Mouse (Mus musculus): Measurements from ENCODE around the gene Nap1l4.
A peak's percentile ranks its signal among the peaks of the same experiment; 100 is the strongest.

The Nap1l4 gene

DNA sequence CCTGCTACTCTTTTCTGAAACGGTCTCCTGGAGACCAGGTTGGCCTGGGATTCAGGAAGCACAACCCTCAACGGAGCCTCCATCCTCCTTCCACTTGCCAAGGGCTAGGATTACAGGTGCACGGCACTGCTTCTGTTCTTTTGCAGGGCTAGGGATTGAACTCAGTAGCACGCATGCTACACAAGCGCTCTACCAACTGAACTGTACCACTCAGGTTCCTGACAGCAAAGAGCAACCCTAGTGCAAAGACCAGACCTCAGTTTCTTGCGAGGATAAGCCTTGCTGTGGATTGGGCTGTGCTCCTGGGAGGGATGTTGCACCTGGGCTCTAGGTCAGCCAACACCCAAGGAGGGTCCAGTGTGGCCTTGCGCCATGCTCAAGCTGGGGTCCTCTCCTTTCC lies 42.6 kb downstream of the Nap1l4 start:
- H3K36me3 ChIP-seq (ENCODE audit: control insufficient read depth, insufficient read depth, low read length, poor library complexity, severe bottlenecking) = no peaks in the 10 kb centered on the region
- no peaks in the 10 kb centered on the region for H3K27me3 ChIP-seq (ENCODE audit: control insufficient read depth, insufficient read depth, low read length, poor library complexity, severe bottlenecking)
- no peak for DNase-seq (ENCODE audit: low read depth, low spot score)

DNA sequence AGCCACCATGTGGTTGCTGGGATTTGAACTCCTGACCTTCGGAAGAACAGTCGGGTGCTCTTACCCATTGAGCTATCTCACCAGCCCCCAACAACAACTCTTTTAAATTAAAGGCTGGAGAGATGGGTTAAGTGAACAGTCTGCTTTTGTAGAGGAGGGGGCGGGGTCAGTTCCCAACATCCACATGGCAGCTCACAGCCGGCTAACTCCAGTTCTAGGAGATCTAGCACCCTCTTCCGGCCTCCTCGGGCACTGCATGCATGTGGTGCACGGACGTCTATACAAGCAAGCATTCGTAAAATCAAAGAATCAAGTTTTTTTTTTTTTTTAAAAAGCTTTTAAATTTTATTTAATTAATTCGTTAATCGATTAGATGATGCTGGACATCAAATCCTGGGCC lies 43.1 kb downstream of the Nap1l4 start:
- DNase-seq (ENCODE audit: low read depth, low spot score) = peak; percentile 64
- no peaks in the 10 kb centered on the region for H3K36me3 ChIP-seq (ENCODE audit: control insufficient read depth, insufficient read depth, low read length, poor library complexity, severe bottlenecking)
- H3K27me3 ChIP-seq (ENCODE audit: control insufficient read depth, insufficient read depth, low read length, poor library complexity, severe bottlenecking) = no peaks in the 10 kb centered on the region

DNA sequence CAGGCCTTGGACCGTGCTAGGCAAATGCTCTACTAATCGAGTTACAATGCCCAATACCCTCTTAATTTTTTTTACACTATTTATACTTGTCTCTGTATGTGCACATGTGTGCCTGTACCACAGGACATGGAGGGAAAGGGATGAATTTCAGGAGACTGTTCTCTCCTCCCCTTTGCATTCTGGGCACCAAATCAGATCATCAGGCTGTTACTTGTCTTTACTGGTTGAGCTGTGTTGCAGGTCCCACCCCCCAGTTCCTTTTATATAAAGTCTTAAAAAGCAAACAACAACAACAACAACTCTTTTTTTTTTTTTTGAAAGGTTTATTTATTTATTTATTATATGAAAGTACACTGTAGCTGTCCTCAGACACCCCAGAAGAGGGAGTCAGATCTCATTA lies 43.5 kb downstream of the Nap1l4 start:
- Histone ChIP-seq H3K36me3 (ENCODE audit: control insufficient read depth, insufficient read depth, low read length, poor library complexity, severe bottlenecking) (no peaks in the 10 kb centered on the region), H3K27me3 (ENCODE audit: control insufficient read depth, insufficient read depth, low read length, poor library complexity, severe bottlenecking) (no peaks in the 10 kb centered on the region)
- no peak for DNase-seq (ENCODE audit: low read depth, low spot score)

DNA sequence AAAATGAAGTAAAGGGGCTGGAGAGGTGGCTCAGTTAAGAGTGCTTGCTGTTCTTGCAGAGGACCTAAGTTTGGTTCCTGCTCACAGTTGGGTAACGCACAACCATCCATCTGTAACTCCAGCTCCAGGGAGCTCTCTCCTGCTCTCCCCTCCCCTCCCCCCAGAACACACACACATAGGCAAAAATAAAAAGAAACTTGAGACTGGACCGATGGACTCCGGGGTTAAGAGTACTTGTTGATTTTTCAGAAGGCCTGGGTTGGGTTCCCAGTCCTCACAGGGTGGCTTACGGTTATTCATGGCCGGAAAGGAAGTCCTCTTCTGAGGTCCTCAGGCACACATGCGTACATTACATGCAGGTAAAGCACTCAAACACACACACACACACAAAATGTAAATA lies 45.0 kb downstream of the Nap1l4 start:
- no peak for DNase-seq (ENCODE audit: low read depth, low spot score)
- Histone ChIP-seq H3K27me3 (ENCODE audit: control insufficient read depth, insufficient read depth, low read length, poor library complexity, severe bottlenecking) (no peaks in the 10 kb centered on the region), H3K36me3 (ENCODE audit: control insufficient read depth, insufficient read depth, low read length, poor library complexity, severe bottlenecking) (no peaks in the 10 kb centered on the region)

DNA sequence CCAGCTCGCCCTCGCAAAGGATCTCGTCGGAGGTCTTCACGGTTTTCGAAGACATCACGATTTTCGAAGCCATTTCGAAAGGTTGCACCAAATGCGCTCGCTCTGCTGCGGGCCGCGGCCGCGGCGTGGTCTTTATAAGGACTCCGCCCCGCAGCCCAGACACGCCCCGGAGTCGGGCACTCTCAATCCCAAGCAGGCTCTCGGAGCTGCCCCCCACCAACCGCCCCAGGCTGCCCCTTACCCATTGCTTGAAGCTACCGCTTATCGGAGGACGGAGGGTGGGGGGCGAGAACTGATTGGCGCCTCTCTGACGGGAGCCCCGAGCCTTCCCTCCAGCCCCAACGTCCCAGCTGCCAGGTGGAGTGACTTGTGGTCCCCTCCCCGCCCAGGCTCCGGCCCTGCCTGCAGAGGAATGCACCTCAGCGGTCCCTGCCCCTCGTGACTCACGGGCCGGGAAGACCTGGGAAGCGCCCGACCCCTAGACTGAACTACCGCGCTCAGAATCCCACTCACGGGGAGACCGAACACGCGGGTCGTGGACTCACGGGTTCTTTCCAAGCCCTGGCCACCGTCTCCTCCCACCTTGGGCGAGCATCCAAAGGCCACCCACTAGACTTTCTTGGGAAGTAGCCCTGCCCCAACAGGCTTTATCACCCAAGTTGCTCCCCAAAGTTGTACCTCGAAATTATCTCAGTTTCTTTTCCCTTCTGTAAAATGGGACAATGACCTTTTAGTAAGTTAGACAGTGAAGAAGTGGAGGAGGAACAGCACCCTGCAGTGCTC lies 46.3 kb downstream of the Nap1l4 start, which contains the start of gene Phlda2:
Gene Phlda2, minus strand, starts transcription at position 733 of the 783 bp plus-strand sequence.
- DNase-seq (ENCODE audit: low read depth, low spot score) = no peak
- Histone ChIP-seq H3K27me3 (ENCODE audit: control insufficient read depth, insufficient read depth, low read length, poor library complexity, severe bottlenecking) (no peaks in the 10 kb centered on the region), H3K36me3 (ENCODE audit: control insufficient read depth, insufficient read depth, low read length, poor library complexity, severe bottlenecking) (no peaks in the 10 kb centered on the region)

DNA sequence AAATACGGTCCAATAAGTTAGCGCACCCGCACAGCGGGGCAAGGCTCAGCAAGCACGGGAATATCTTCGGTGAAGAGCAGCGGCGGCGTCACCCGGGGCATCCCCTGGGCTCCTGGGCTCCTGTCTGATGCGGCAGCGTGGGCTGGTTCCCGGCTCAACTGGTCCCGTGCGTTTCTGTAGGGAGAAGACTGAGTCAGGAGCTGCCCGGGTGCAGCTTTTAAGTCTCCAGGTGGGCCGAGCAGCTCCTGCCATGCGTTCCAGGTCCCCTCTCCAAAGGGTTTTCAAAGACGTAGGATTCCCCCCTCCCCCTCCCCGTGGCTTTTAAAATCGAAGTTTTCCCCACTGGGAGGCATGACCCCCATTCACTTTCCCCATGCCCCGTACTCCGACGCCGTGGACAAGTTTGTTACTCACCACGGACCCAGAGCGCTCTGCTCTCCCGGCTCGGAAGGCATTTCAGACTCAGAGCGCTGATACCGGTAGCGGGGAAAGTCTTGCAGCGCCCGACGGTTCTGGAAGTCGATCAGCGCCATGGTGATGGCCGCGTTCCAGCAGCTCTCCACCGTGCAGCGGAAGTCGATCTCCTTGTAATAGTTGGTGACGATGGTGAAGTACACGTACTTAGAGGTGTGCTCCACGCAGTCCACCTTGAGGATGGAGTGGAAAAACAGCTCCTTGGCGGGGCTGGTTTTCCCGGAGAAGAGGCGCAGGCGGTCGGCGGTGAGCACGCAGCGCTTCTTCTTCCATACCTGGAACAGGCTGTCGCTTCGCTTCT lies 47.1 kb downstream of the Nap1l4 start:
- H3K27me3 ChIP-seq (ENCODE audit: control insufficient read depth, insufficient read depth, low read length, poor library complexity, severe bottlenecking) = no peaks in the 10 kb centered on the region
- DNase-seq (ENCODE audit: low read depth, low spot score) = peak; percentile 12
- no peaks in the 10 kb centered on the region for H3K36me3 ChIP-seq (ENCODE audit: control insufficient read depth, insufficient read depth, low read length, poor library complexity, severe bottlenecking)

DNA sequence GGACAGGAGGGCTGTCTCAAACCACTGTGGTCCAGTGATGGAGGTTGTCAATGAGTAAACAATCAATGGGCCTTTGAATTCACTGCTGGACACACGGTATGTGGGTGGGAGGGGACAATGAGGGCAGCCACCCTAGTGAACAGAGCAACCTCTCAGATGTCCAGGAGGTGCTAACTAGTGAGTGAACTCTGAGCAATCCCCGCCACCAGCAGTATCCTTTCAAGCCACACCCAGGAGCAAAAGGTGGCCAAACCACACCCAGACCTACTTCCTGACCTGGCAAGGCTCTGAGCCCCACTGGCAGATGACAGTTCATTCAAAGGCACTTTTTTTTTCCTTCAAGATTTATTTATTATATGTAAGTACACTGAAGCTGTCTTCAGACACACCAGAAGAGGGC lies 48.0 kb downstream of the Nap1l4 start:
- no peak for DNase-seq (ENCODE audit: low read depth, low spot score)
- Histone ChIP-seq H3K36me3 (ENCODE audit: control insufficient read depth, insufficient read depth, low read length, poor library complexity, severe bottlenecking) (no peaks in the 10 kb centered on the region), H3K27me3 (ENCODE audit: control insufficient read depth, insufficient read depth, low read length, poor library complexity, severe bottlenecking) (no peaks in the 10 kb centered on the region)

DNA sequence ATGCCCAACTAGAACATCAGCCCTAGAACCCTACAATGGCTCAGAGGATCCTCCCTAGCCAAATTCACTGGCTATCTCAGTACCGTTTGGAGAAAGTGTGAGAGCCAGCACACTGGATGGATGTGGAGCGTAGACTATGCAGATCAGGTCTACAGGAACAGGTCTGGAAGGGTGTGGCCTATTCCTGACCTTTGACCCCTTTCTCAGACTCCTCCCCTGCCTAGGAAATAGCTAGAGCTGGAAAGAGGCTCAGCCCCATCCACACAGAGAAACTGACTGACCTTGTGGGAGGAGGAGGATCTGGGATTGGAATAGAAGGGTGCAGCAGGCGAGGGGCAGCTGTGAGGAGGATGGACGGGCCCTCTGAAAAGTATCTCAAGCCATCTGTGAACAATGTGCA lies 50.3 kb downstream of the Nap1l4 start:
- Histone ChIP-seq H3K36me3 (ENCODE audit: control insufficient read depth, insufficient read depth, low read length, poor library complexity, severe bottlenecking) (no peaks in the 10 kb centered on the region), H3K27me3 (ENCODE audit: control insufficient read depth, insufficient read depth, low read length, poor library complexity, severe bottlenecking) (no peaks in the 10 kb centered on the region)
- DNase-seq (ENCODE audit: low read depth, low spot score) = no peak

DNA sequence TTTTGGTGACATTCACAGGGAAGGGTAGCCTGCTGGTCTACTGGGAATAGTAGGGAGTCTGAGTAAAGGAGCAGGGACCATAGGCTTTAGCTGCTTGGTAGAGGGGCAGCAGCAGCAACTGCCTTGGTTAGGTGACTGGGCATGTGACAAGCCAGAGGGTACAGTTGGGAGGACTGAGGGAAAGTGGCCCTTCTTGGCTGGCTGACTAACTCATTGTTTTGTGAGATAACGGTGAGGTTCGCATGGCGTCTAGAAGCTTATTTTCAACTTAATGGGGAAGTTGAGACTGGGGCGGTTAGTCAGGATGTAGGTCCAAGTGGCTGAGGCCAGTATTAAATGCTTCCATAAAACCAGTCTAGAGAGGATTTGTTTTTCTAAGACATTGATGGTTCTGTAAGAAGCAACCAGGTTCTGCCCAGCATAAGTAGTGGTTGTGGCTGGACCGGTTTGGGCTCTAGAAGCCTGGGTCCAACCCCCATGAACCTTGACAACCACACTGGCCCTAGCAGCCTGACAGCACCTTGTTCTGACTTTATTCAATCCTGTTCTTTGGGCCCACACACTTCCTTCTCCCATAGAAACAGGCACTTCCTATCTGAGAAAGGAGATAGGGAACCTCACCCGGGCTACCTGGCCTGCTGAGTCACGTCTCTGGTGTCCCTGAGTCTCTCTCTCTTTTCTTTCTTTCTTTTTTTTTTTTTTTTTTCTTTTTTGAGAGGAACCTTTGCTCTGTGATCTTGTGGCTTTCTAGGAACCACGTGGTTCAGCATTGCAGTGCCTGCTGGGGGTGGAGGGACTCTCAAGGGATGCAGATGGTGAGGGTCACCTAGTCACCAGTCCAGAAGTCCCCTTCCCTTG lies 53.6 kb downstream of the Nap1l4 start:
- DNase-seq (ENCODE audit: low read depth, low spot score) = no peak
- Histone ChIP-seq H3K27me3 (ENCODE audit: control insufficient read depth, insufficient read depth, low read length, poor library complexity, severe bottlenecking) (no peaks in the 10 kb centered on the region), H3K36me3 (ENCODE audit: control insufficient read depth, insufficient read depth, low read length, poor library complexity, severe bottlenecking) (no peaks in the 10 kb centered on the region)

DNA sequence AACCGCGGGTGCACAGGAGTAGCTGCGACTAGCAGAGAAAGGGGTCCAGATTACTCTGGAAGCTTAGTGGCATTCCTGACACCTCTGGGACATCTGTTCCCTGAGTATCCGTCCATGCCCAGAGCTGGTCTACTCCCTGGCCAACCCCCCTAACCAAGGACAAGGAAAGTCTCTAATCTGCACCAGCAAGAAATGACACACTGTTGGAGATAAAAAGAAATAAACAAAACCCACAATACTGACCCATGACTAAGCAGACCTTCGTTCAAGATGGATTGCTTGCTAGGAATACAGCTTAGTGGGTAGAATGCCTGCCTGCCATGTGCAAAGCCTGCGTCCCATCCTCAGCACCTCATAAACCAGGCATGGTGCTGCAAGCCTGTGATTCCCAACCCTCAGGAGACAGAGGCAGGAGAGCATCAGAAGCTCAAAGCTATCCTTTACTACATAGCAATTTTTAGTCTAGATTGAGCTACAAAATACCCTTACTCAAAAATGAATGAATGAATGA lies 55.2 kb downstream of the Nap1l4 start:
- Histone ChIP-seq H3K36me3 (ENCODE audit: control insufficient read depth, insufficient read depth, low read length, poor library complexity, severe bottlenecking) (no peaks in the 10 kb centered on the region), H3K27me3 (ENCODE audit: control insufficient read depth, insufficient read depth, low read length, poor library complexity, severe bottlenecking) (no peaks in the 10 kb centered on the region)
- no peak for DNase-seq (ENCODE audit: low read depth, low spot score)

DNA sequence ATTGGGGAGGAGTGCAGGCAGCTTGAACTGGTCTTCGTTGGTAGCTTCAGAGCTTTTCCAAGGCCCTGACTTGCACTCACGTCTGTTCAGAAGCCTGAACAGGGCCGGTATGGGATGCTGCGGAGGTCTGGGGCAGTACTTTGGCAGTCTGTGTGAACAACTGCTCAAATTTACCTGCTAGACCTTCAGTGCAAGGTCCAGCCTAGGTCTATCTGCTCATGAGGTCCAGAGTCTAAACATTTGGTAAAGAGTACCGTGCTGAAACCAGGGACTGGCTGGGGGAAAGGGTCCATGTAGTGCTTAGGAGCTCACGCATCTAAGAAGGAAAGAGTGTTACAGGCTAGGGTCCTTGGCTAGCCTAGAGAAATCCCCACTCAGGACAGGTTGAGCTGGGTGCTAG lies 59.2 kb downstream of the Nap1l4 start:
- Histone ChIP-seq H3K36me3 (ENCODE audit: control insufficient read depth, insufficient read depth, low read length, poor library complexity, severe bottlenecking) (no peaks in the 10 kb centered on the region), H3K27me3 (ENCODE audit: control insufficient read depth, insufficient read depth, low read length, poor library complexity, severe bottlenecking) (no peaks in the 10 kb centered on the region)
- DNase-seq (ENCODE audit: low read depth, low spot score) = no peak

DNA sequence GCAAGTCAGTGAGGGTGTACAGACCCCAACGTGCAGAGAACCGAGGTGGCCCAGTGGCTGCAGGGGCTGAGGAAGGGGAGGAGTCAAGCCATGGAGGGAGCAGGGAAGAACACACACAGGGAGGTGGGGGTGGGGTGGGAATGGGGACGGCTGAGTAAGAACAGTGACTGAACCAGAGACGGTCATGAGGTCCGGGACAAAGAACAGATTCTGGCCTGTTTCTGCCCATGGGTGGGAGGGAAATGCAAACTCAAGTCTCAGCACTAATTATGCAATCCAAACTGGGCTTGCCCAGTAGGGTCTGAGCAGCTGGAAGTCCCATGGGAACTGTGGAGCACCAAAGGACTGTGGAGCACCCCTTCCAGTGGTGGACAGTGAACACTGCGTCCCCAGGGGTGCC lies 66.4 kb downstream of the Nap1l4 start:
- Histone ChIP-seq H3K27me3 (ENCODE audit: control insufficient read depth, insufficient read depth, low read length, poor library complexity, severe bottlenecking) (no peaks in the 10 kb centered on the region), H3K36me3 (ENCODE audit: control insufficient read depth, insufficient read depth, low read length, poor library complexity, severe bottlenecking) (no peaks in the 10 kb centered on the region)
- DNase-seq (ENCODE audit: low read depth, low spot score) = no peak

DNA sequence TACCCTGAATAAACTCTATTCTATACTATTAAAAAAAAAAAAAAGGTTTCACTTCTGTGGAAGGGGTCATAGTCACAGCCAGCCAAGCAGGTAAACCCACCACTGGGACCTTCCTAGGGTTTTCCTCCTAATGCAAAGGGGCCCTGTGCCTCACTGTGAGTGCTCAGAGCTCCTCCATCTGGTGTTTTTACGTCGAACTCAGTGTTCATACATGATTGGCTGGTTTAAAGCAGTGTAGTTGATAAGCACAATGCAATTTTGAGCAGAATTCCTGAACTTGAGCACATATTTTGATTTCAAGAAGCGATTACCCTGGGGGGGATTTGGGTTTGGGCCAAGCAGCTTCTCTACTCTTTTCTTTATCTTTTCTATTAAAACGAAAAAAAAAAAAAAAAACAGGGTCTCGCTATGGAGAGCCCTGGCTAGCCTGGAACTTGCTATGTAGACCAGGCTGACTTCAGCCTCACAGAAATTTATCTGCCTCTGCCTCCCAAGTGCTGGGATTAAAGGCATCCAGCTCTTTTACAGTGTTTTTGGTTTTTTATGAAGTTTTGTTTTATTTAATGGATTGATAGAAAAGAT lies 67.0 kb downstream of the Nap1l4 start:
- no peaks in the 10 kb centered on the region for H3K27me3 ChIP-seq (ENCODE audit: control insufficient read depth, insufficient read depth, low read length, poor library complexity, severe bottlenecking)
- H3K36me3 ChIP-seq (ENCODE audit: control insufficient read depth, insufficient read depth, low read length, poor library complexity, severe bottlenecking) = no peaks in the 10 kb centered on the region
- no peak for DNase-seq (ENCODE audit: low read depth, low spot score)

DNA sequence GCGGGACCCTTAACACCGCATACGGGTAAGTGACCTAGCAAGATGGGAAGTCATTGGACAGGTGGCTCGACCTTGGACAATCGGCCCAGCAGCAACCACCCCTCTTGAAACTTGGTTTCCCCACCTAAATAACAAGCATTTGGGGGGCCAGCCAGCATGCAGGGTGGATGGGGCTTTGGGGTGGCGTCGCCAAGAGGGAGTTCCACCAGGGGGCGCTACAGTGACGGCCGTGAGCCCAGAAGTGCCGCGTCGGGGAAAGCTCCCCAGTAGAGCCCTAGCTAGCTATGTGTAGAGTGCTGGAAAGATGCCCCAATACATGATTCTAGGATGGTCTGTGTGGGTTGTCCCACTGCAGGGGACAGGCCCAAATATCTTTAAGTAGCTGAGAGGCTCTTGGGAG lies 68.4 kb downstream of the Nap1l4 start:
- DNase-seq (ENCODE audit: low read depth, low spot score) = peak; percentile 66
- H3K27me3 ChIP-seq (ENCODE audit: control insufficient read depth, insufficient read depth, low read length, poor library complexity, severe bottlenecking) = no peaks in the 10 kb centered on the region
- no peaks in the 10 kb centered on the region for H3K36me3 ChIP-seq (ENCODE audit: control insufficient read depth, insufficient read depth, low read length, poor library complexity, severe bottlenecking)
